Mouse (Mus musculus): ENCODE results near the gene Gcc2. TPM values are rescaled to one million over a fixed set of nuclear protein-coding genes. Genes with fewer than 3 reads are reported as not detected.
"Not testable (repeated sequence)": the region's sequence is repeated elsewhere in the genome, so short reads cannot be mapped to it uniquely, and the experiment has no call there.

The Gcc2 gene
- polyA plus RNA-seq, 1 experiment from 2014 or later: 70.5 TPM

DNA sequence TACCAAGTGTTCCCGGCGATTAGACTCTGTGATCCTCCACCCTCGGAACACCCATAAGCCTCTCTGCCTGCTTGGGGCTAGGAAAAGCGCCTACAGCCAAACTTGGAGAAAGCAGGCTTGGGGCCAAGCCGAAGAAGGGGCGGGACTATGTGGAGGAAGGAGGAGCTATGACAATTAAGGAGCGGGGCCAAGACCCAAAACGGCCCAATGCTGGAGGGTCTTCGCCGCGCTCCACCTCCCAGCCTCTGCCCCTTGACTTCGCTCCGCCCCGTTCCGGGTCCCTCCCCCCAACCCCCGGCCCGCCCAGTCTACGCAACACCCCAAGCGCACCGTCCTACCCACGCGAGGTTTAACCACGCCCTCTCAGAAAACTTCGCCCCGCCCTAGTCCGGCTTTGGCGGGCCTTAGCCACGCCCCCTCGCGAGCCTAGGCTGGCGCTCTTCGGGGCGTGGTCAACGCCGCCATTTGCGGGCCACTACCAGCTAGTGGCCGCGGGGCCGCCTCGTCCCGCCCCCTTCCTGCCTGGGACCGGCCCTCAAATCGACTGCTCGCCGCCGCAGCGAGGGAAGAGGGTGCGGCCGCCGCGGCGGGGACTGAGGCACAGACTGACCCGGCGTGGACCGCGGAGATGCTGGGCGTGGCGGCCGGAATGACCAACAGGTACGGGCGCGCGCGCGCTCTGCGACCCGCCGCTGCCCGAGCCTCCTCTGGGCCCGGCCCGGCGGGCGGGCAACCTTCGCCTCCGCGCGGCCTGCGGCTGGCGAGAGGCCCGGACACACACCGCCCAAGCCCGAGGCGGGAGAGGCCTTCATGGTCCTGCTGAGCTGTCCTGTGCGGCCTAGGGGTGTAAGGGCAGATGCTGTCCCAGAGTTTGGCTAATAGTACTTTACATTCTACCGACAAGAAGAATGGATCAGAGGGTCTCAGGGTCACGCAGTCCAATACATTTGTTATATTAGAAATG lies 68.0 kb downstream of the Gcc2 start, which contains the start of gene Lims1:
Gene Lims1 (plus strand): TSS at position 439 of the 964 bp plus-strand sequence.
- peak; percentile 97 for DNase-seq (ENCODE audit: low spot score)

DNA sequence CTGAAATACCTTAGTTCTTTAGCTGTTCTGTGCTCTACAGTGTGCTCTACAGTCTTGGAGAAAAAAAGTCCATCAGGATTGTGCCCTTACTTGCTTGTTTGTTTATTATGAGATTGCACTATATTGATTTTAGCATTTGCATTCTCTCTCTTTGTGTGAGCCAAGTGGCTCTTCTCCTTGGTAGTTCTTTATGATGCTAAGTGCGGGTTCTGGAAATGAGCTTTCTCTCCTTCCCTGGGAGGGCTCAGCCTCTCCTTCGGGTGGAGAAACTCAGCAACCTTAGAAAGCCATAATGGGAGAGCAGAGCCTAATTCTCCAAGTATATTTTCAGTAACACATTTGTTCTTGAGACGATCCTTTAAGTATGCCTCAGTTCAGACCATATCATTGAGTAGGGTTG lies 71.0 kb downstream of the Gcc2 start:
- DNase-seq (ENCODE audit: low spot score): no peak

- DNase-seq (ENCODE audit: low spot score): not testable (repeated sequence)
Measured at GRCm38 (mm10) chr10:58327836-58328235, 72.5 kb downstream of the Gcc2 start.

- no peak for DNase-seq (ENCODE audit: low spot score)
Measured at GRCm38 (mm10) chr10:58328517-58329108, 73.3 kb downstream of the Gcc2 start.

DNA sequence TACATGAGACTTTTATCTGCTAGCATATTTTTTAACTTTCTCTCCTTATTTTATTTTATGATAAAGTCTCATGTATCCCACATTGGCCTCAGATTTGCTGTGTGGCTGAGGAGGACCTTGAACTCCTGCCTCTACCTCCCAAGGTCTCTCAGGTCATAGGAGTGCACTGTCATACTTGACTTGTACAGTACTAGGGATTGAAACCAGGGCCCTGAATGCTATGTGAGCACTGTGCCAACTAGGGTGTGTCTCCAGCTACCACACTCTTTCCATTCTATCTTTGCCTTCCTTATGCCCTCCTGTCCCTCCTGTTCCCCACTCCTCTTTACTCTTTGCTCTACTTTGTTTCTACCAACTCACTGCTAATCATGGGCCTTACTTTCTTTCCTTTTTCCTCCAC lies 75.3 kb downstream of the Gcc2 start:
- DNase-seq (ENCODE audit: low spot score): no peak

DNA sequence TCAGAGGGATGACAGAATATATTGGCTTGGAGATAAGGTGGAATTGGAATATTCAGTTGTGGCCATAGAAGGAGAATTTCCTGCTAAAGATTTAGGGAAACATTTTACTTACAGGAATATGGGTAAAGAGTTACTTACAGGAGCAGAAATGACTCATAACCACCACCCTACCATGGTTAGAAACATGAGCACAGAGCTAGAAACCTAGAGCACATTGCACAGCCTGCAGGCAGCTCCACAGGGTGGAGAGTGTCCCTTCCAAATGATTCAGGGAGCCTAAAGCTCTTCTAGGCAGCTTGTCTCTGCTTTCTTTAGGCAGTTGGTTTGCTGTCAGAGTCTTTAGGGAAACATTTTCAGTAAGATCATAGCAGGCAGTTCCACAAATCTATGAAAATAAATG lies 76.4 kb downstream of the Gcc2 start:
- DNase-seq (ENCODE audit: low spot score): no peak

DNA sequence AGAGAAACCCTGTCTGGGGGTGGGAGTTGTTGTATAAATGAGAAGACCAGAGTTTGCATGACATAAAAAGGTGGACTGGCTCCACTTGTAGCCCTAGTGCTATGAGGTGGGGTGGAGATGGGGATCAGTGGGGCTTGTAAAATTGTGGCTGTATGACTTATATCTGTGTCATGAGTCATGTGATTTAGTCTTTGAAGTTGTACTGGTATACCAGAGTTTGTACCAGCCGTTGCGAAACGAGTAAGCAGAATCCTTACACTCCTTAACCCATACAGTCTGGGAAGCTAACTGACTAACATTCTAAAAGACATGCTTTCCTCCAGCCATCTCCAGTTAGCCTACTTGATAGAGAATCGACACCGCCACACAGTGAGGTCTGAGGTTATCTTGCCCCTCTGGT lies 78.1 kb downstream of the Gcc2 start:
- no peak for DNase-seq (ENCODE audit: low spot score)

DNA sequence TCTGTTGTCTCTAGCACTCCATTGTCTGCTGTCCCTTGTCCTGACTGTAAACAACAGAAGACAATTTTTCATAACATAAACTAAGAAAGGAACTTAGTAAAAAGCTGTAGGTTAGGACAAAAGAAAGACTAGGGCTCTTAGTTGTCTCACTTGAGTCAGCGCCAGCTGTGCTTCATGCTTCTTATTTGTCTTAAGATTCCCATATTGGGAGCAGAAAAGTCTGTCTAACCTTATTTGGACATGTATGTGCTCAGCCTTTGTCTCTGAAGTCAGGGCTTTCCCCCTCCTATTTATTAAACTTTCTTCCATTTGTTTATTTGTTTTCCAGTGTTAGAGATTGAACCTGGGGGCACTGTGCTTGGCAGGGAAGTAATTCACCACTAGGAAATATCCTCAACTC lies 80.9 kb downstream of the Gcc2 start:
- no peak for DNase-seq (ENCODE audit: low spot score)

- DNase-seq (ENCODE audit: low spot score): not testable (repeated sequence)
Measured at GRCm38 (mm10) chr10:58337091-58337490, 81.8 kb downstream of the Gcc2 start.

GRCm38 (mm10) chr10:58338590-58338989 lies 83.3 kb downstream of the Gcc2 start:
- DNase-seq (ENCODE audit: low spot score): no peak

- peak; percentile 39 for DNase-seq (ENCODE audit: low spot score)
Measured at GRCm38 (mm10) chr10:58341685-58342084, 86.4 kb downstream of the Gcc2 start.

DNA sequence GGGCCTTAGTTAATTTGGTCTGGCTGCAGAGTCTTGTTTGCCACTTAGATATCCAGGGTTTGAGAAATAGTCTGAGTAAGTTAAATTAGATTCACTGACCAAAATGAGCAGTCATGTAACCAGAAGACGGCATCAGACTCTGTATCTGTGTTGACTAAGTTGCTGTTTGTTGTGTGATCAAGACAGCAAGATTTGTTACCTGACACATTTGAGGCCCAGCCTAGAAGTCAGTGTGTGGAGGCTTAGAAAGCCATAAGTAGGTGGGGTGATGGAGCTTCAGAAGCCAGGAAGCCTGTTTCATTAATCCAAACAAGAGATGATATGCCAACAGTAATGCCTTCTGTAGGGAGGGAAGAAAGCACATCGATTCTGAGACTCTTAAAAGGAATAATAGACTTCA lies 86.9 kb downstream of the Gcc2 start:
- no peak for DNase-seq (ENCODE audit: low spot score)

DNA sequence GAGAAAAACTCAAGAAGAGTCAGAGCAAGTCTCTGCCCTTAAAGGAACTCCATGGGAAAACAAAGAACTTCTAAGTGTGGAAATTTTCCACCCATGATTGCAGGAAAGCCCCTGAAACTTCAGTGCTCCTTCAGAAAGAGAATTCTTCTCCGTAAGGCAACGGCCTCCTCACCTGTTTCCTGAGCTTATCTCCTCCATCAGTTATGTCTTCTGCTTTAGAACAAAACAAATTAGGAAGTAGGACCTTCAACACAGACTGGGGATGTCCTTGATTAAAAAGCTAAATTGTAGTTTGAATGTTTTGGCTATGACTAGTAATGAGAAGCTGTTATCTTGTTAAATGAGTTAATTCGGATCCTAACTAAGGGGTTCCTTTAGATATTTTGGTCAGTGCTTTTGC lies 88.3 kb downstream of the Gcc2 start:
- no peak for DNase-seq (ENCODE audit: low spot score)

GRCm38 (mm10) chr10:58350600-58350999 lies 95.3 kb downstream of the Gcc2 start:
- DNase-seq (ENCODE audit: low spot score): peak; percentile 84

DNA sequence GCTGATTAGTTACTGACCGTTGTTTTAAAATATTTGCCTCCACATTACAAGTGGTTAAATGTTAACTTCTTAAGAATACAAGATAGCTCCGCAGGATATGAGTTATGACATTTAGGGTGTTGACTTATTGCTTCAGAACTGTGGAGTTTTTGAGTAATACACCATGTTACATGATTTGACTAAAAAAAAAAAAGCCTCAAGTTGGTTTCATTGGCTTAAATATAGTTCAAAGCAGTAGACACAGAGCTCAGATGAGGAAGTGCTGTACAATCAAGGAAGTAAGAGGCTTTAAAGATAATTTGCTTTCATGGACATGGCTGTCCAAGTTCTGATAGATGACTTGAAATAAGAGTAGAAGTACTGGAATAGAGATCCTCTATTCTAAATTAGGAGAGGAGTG lies 96.4 kb downstream of the Gcc2 start:
- peak; percentile 50 for DNase-seq (ENCODE audit: low spot score)

- no peak for DNase-seq (ENCODE audit: low spot score)
Measured at GRCm38 (mm10) chr10:58352364-58352763, 97.1 kb downstream of the Gcc2 start.

- peak; percentile 18 for DNase-seq (ENCODE audit: low spot score)
Measured at GRCm38 (mm10) chr10:58354561-58354960, 99.3 kb downstream of the Gcc2 start.

Other genes with a start within 250 kb of the Gcc2 start
- not detected in 2 replicates for gene AW822073, start 30.6 kb upstream of the Gcc2 start, polyA plus RNA-seq (2015; fragmentation: Nextera tagmentation; extraction: Ambion mirVana)
- gene Duxf3, start 22.8 kb upstream of the Gcc2 start, polyA plus RNA-seq (2015; fragmentation: Nextera tagmentation; extraction: Ambion mirVana): not detected in 2 replicates
- not detected in 2 replicates for gene Gm4981, start 18.8 kb upstream of the Gcc2 start, polyA plus RNA-seq (2015; fragmentation: Nextera tagmentation; extraction: Ambion mirVana)
- gene Lims1, start 68.0 kb downstream of the Gcc2 start, polyA plus RNA-seq (2015; fragmentation: Nextera tagmentation; extraction: Ambion mirVana): 141 and 155 TPM in 2 replicates
- 19.3 and 21.8 TPM in 2 replicates for gene Ranbp2, start 191.4 kb downstream of the Gcc2 start, polyA plus RNA-seq (2015; fragmentation: Nextera tagmentation; extraction: Ambion mirVana)
- gene Ccdc138, start 242.5 kb downstream of the Gcc2 start, polyA plus RNA-seq (2015; fragmentation: Nextera tagmentation; extraction: Ambion mirVana): 6.2 and 9.3 TPM in 2 replicates